Mouse (Mus musculus): ENCODE data around the gene Ftsj3.
"Not testable (repeated sequence)": the region's sequence is repeated elsewhere in the genome, so short reads cannot be mapped to it uniquely, and the experiment has no call there.

The Ftsj3 gene

GRCm38 (mm10) chr11:106200756-106201155 is 55.1 kb downstream of the Ftsj3 start:
- no peak for DNase-seq

GRCm38 (mm10) chr11:106199997-106200396 is 55.9 kb downstream of the Ftsj3 start:
- not testable (repeated sequence) for DNase-seq

All from right cerebral cortex, postnatal 25 days (tissue).